Mouse (Mus musculus) heart, adult 2 months (tissue): ENCODE data around the gene Agpat4.

Experiments
- CTCF ChIP-seq: fragments of 200-600 bp; IDR thresholded peaks from 2 replicates; pipeline ENCODE4 v1.8.1; 2022; ENCODE audit warnings: antibody characterized with exemption, mild to moderate bottlenecking, moderate library complexity
- EP300 ChIP-seq: fragments of 200-500 bp; IDR thresholded peaks from 2 replicates; pipeline ENCODE4 v1.6.1; 2011; ENCODE audit warnings: low read depth, low read length, control low read depth; ENCODE audit not compliant: insufficient read depth
- POLR2A ChIP-seq: fragments of 200-500 bp; IDR thresholded peaks from 2 replicates; pipeline ENCODE4 v1.6.1; 2011; ENCODE audit warnings: mild to moderate bottlenecking, low read depth, low read length, control low read depth; ENCODE audit not compliant: insufficient read depth

DNA sequence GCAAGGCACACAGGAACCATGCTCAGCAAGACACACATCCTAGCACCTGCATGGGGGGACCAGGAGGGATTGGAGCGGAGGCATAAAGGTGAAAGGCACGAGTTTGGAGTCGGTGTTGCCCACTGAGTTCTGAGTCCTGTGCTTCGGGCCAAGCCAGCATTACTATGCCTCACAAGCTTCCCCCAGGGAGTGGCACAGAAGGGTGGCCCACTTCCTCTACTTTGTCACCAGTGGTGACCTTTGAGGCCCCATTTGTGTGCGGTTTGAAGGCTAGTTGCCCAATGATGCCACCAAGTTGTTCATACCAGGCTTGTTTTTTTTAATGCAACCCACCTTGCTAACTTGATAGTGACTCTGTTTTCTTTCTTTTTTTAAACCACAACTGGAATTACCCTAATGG, 55.7 kb downstream of the Agpat4 start:
- no peak for TF ChIP-seq EP300
- no peak for TF ChIP-seq POLR2A
- no peak for TF ChIP-seq CTCF
